Mouse (Mus musculus) megakaryocyte, embryonic 14.5 days (primary cell): ENCODE measurements at regions not wholly inside any gene's neighbourhood (a gene's known extent, or its start where the extent isn't known, plus 50 kb on each side); places are given as distances from the start of the nearest gene placed in this dataset.

ENCODE experiments used
- H3K27me3 ChIP-seq: replicated peaks from 2 replicates; pipeline ENCODE3; 2012; ENCODE audit warnings: inconsistent platforms
- H3K36me3 ChIP-seq: replicated peaks from 2 replicates; pipeline ENCODE3; 2012; ENCODE audit warnings: low read length, inconsistent platforms, mixed read lengths
- H3K4me1 ChIP-seq: 2 replicates; pipeline ENCODE4 v1.6.1; 2012; ENCODE audit warnings: inconsistent platforms
- H3K4me3 ChIP-seq: replicated peaks from 2 replicates; pipeline ENCODE3; 2012; ENCODE audit warnings: moderate library complexity, mild to moderate bottlenecking, inconsistent platforms
- H3K9me3 ChIP-seq: 2 replicates; pipeline ENCODE4 v1.6.1; 2012; ENCODE audit warnings: inconsistent platforms
- FLI1 ChIP-seq: IDR thresholded peaks from 2 replicates; pipeline ENCODE4 v1.6.1; 2012; ENCODE audit warnings: low read length, inconsistent platforms, mixed read lengths
- GATA1 ChIP-seq: IDR thresholded peaks from 3 replicates; pipeline ENCODE4 v1.6.1; 2012; ENCODE audit warnings: mixed read lengths, low read length, inconsistent platforms, borderline replicate concordance

GRCm38 (mm10) chr13:34465456-34465855 lies 120.5 kb upstream of the Slc22a23 start:
- Histone ChIP-seq H3K9me3 (0 out of 2 replicates have a peak, but pooled peaks cover 6% of the 10 kb centered on the region), H3K4me1 (peaks cover 43% of the 10 kb centered on the region), H3K4me3 (no peak overlapping the region), H3K27me3 (peaks cover 27% of the 10 kb centered on the region), H3K36me3 (no peaks in the 10 kb centered on the region)
- TF ChIP-seq GATA1 (no peak), FLI1 (no peak)

GRCm38 (mm10) chr13:34464221-34464620 lies 119.2 kb upstream of the Slc22a23 start:
- no peaks in the 10 kb centered on the region for H3K36me3 ChIP-seq
- no peak overlapping the region for H3K4me3 ChIP-seq
- peaks cover 43% of the 10 kb centered on the region for H3K4me1 ChIP-seq
- no peak for TF ChIP-seq GATA1
- no peak for TF ChIP-seq FLI1
- H3K9me3 ChIP-seq: 0 out of 2 replicates have a peak, but pooled peaks cover 6% of the 10 kb centered on the region
- peaks cover 25% of the 10 kb centered on the region for H3K27me3 ChIP-seq

- Histone ChIP-seq H3K27me3 (peaks cover 21% of the 10 kb centered on the region), H3K36me3 (no peaks in the 10 kb centered on the region), H3K4me1 (peaks cover 43% of the 10 kb centered on the region), H3K9me3 (0 out of 2 replicates have a peak, but pooled peaks cover 6% of the 10 kb centered on the region), H3K4me3 (no peak overlapping the region)
- TF ChIP-seq FLI1: no peak
- no peak for TF ChIP-seq GATA1
Observed at GRCm38 (mm10) chr13:34462808-34463511, 118.0 kb upstream of the Slc22a23 start.

DNA sequence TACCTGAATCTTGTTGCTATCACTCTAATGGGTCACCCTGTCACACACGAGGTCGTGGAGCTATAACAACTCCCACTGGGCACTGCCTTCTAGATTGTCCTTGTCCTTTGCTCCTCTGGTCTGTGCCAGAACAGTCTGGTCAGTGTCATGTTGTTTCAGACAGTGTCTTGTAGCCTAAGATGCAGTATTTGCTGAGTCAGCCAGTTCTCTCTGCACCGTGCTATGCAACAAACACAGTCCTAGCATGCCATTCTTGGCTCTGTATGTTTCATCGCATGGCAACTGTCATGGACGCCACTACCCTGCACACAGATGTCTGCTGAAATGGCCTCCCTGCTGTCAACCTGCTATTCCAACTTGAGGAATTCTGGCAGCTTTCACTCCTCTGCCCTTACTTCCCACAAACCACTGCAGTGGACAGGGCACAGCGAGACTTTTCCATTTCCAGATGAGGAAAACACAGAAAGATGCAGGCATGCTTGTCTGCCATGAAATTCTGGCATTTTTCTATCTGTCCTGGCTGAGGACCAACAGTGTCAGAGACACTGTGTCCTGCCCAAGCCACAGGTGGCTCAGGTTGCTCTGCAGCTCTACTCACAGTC lies 117.3 kb upstream of the Slc22a23 start:
- 0 out of 2 replicates have a peak, but pooled peaks cover 6% of the 10 kb centered on the region for H3K9me3 ChIP-seq
- H3K4me1 ChIP-seq: peaks cover 43% of the 10 kb centered on the region
- H3K4me3 ChIP-seq: no peak overlapping the region
- peaks cover 21% of the 10 kb centered on the region for H3K27me3 ChIP-seq
- no peak for TF ChIP-seq FLI1
- H3K36me3 ChIP-seq: no peaks in the 10 kb centered on the region

DNA sequence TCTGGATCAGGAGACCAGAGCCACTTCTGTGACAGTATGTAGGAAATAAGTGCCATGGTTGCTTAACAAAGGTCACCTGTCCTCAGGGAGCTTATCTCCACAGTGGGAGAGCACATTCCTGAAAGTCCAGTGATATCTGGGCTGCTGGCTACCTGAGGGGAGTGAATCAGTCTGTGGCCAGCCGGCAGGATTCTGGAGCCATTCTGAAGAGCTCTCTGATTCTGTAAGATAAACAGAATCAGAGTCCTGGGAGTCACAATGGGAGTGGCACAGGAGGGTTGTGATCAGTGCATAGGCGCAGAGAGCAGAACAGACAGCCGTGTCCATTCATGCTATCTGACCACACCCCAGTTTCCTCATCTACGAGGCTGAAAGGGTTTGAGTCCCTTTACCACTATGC lies 116.0 kb upstream of the Slc22a23 start:
- H3K4me1 ChIP-seq: peaks cover 40% of the 10 kb centered on the region

GRCm38 (mm10) chr13:34456051-34456450 lies 111.1 kb upstream of the Slc22a23 start:
- TF ChIP-seq GATA1 (no peak), FLI1 (no peak)
- 0 out of 2 replicates have a peak, but pooled peaks cover 5% of the 10 kb centered on the region for H3K4me1 ChIP-seq
- H3K9me3 ChIP-seq: 0 out of 2 replicates have a peak, but pooled peaks cover 4% of the 10 kb centered on the region
- H3K27me3 ChIP-seq: peaks cover 9% of the 10 kb centered on the region
- no peak overlapping the region for H3K4me3 ChIP-seq
- no peaks in the 10 kb centered on the region for H3K36me3 ChIP-seq

More for the DNA sequence above, 116.0 kb upstream of the Slc22a23 start:
- TF ChIP-seq FLI1 (no peak), GATA1 (no peak)
- H3K4me3 ChIP-seq: no peak overlapping the region
- peaks cover 22% of the 10 kb centered on the region for H3K27me3 ChIP-seq
- H3K9me3 ChIP-seq: 0 out of 2 replicates have a peak, but pooled peaks cover 6% of the 10 kb centered on the region
- H3K36me3 ChIP-seq: no peaks in the 10 kb centered on the region

DNA sequence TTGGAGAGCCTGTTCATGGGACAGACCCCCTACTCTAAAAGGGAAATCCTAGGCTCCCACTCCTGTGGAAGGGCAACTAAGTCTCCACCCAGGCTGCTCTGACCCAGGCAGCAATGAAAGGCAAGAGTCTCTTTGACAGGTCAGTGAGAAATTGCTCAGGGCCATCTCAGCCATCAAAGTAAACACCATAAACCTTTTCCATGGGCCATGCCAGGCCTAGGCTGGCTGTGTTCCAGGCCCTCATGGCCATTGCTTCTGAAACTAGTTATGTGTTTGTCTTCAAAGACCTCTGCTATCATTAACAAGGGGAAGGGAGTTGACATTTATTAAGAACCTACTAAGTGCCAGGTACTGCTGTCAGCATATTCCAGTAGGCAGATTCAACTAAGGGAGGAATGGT lies 101.8 kb upstream of the Slc22a23 start:
- no peak overlapping the region for H3K4me3 ChIP-seq
- no peaks in the 10 kb centered on the region for H3K36me3 ChIP-seq
- no peak for TF ChIP-seq FLI1
- TF ChIP-seq GATA1: no peak

GRCm38 (mm10) chr13:34446327-34446726 lies 101.3 kb upstream of the Slc22a23 start:
- Histone ChIP-seq H3K36me3 (no peaks in the 10 kb centered on the region), H3K27me3 (peaks cover 7% of the 10 kb centered on the region), H3K4me1 (peaks cover 8% of the 10 kb centered on the region; the same call in 1 of the 2 replicates), H3K4me3 (no peak overlapping the region), H3K9me3 (no peaks in the 10 kb centered on the region)
- TF ChIP-seq GATA1 (no peak), FLI1 (no peak)

More for the DNA sequence above, 101.8 kb upstream of the Slc22a23 start:
- Histone ChIP-seq H3K4me1 (0 out of 2 replicates have a peak, but pooled peaks cover 3% of the 10 kb centered on the region), H3K9me3 (no peaks in the 10 kb centered on the region), H3K27me3 (peaks cover 7% of the 10 kb centered on the region)

DNA sequence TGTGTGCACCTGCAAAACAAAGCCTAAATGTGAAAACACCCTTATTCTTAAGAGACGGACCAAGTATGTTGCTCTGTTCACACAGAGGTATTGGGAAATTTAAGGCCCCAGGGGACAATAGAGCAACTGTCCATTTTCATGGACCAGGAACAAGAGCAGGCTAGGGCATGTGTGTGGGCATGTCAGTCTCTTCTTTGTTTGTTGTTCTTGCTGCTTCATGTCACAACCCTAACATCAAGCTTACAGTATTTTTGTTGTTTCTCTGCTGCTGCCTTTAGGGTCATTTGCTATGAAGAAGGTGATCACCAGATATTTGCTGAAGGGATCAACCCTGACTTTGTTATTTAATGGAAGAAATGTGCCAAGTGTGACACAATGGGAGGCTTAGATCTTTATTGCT lies 96.4 kb upstream of the Slc22a23 start:
- Histone ChIP-seq H3K9me3 (no peaks in the 10 kb centered on the region), H3K27me3 (peaks cover 26% of the 10 kb centered on the region), H3K4me3 (no peak overlapping the region), H3K4me1 (peaks cover 10% of the 10 kb centered on the region; the same call in 1 of the 2 replicates), H3K36me3 (no peaks in the 10 kb centered on the region)
- no peak for TF ChIP-seq GATA1
- no peak for TF ChIP-seq FLI1

DNA sequence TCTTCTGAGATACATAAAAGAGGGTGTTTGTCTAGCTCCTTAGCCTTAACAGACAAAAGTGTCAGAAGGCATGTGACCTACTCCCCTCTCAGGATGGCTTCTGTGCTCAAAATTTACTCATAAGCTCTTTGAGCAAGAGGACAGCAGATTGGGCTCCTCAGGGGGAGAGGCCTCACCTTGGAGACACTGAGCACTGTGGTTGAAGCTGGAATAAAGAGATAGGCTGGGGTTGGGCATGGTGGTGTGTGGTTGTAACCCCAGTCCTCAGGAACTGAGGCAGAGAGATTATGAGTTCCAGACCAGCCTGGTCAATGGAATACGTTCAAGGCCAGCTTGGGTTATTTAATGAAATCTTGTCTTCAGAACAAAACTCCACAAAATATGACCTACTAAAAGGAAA lies 82.5 kb upstream of the Slc22a23 start:
- Histone ChIP-seq H3K27me3 (peaks cover 10% of the 10 kb centered on the region), H3K36me3 (no peaks in the 10 kb centered on the region), H3K4me3 (no peak overlapping the region), H3K9me3 (no peaks in the 10 kb centered on the region), H3K4me1 (peaks cover 61% of the 10 kb centered on the region)
- TF ChIP-seq GATA1: no peak
- no peak for TF ChIP-seq FLI1
